Mouse (Mus musculus) midbrain, embryonic 11.5 days (tissue): ENCODE measurements around the gene Lypd4. TPM values are rescaled to one million over a fixed set of nuclear protein-coding genes. Genes with fewer than 3 reads are reported as not detected.
A peak's percentile ranks its signal among the peaks of the same experiment; 100 is the strongest.

Experiments
- ATAC-seq: fragments of 200-750 bp; cut with Nextera tagmentation; 2 replicates; pipeline ENCODE4 v1.8.0; 2017; ENCODE audit warnings: moderate TSS enrichment, moderate library complexity; ENCODE audit not compliant: low FRiP score
- DNase-seq: peaks from one replicate; pipeline ENCODE4 v3.0.0; 2015; ENCODE audit warnings: low spot score; ENCODE audit errors: missing footprints
- H3K27ac ChIP-seq: fragments of 300-500 bp; sonication (generic); 2 replicates; pipeline ENCODE4 v1.5.1; 2014; ENCODE audit warnings: low read depth, low read length
- H3K27me3 ChIP-seq: fragments of 300-500 bp; sonication (generic); 2 replicates; pipeline ENCODE4 v1.6.1; 2014; ENCODE audit warnings: mild to moderate bottlenecking, low read length, moderate library complexity, mixed read lengths; ENCODE audit not compliant: control insufficient read depth, insufficient read depth
- H3K36me3 ChIP-seq: fragments of 300-500 bp; sonication (generic); 2 replicates; pipeline ENCODE4 v1.6.1; 2014; ENCODE audit warnings: mild to moderate bottlenecking, low read length, moderate library complexity, mixed read lengths; ENCODE audit not compliant: control insufficient read depth, insufficient read depth
- H3K4me1 ChIP-seq: fragments of 300-500 bp; sonication (generic); 2 replicates; pipeline ENCODE4 v1.6.1; 2014; ENCODE audit warnings: low read length; ENCODE audit not compliant: control insufficient read depth, insufficient read depth
- H3K4me2 ChIP-seq: fragments of 300-500 bp; sonication (generic); 2 replicates; pipeline ENCODE4 v1.6.1; 2014; ENCODE audit warnings: mild to moderate bottlenecking, moderate library complexity
- H3K4me3 ChIP-seq: fragments of 300-500 bp; sonication (generic); 2 replicates; pipeline ENCODE4 v1.5.1; 2014; ENCODE audit warnings: low read depth, low read length
- H3K9ac ChIP-seq: fragments of 300-500 bp; sonication (generic); 2 replicates; pipeline ENCODE4 v1.6.1; 2014; ENCODE audit warnings: low read length
- H3K9me3 ChIP-seq: fragments of 300-500 bp; sonication (generic); 2 replicates; pipeline ENCODE4 v1.6.1; 2016; ENCODE audit warnings: low read length; ENCODE audit not compliant: control insufficient read depth
- WGBS: fragments of 180-500 bp; shearing (Covaris S2); extraction: QIAGEN DNeasy Blood & Tissue Kit; methylation state at CpG from one replicate; pipeline ENCODE4 v1.1.7; 2014; 5-methylcytosine and 5-hydroxymethylcytosine counted together
- polyA plus RNA-seq: library from polyadenylated mRNA; unstranded; fragments of >200 nt; fragmentation: Nextera tagmentation; extraction: Ambion mirVana; gene quantifications from 2 replicates; pipeline ENCODE4 v1.2.1, GENCODE M21; 2014

Lypd4 gene
- polyA plus RNA-seq, 1 experiment from 2014 or later: not detected

DNA sequence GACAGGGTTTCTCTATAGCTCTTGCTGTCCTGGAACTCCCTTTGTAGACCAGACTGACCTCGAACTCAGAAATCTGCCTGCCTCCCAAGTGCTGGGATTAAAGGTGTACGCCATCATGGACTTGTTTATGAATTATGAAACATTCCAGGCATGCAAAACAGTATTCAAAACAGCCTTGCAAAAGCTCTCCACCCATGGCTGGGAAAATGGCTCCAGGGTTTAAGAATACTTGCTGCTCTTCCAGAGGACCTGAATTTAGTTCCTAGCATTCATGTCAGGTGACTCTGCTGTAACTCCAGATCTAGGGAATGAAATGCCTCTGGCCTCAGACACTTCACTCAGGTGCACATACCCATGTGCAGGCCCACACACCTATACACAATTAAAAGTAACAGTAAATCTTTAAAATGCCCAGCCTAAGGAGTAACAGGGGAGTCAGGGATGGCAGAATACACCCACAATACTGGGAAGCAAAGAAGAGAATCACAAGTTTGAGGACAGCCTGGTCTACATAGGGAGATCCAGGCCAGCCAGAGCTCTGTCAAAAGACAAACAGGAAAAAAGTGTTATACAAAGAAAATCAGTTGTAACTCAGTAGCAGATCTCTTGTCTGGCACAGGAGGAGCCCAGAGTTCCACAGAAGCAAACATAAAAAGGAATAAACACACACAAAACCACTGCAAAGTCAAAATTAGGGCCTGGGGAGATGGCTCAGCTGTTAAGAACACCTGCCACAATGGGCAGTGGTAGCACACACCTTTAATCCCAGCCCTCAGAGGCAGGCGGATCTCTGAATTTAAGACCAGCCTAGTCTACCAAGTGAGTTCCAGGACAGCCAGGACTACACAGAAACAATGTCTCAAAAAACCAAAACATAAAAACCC lies 21.7 kb upstream of the Lypd4 start:
- 78% methylated on average over 3 of the region's 3 CpGs for WGBS
- DNase-seq: peak; percentile 88
- Histone ChIP-seq H3K4me3 (no peak overlapping the region), H3K27me3 (no peaks in the 10 kb centered on the region), H3K27ac (no peak overlapping the region), H3K4me1 (peaks cover 7% of the 10 kb centered on the region), H3K4me2 (no peak overlapping the region), H3K9me3 (no peaks in the 10 kb centered on the region), H3K36me3 (peaks cover 21% of the 10 kb centered on the region), H3K9ac (peak overlapping the region; percentile 12; the same call in 1 of the 2 replicates)
- no peak for ATAC-seq

DNA sequence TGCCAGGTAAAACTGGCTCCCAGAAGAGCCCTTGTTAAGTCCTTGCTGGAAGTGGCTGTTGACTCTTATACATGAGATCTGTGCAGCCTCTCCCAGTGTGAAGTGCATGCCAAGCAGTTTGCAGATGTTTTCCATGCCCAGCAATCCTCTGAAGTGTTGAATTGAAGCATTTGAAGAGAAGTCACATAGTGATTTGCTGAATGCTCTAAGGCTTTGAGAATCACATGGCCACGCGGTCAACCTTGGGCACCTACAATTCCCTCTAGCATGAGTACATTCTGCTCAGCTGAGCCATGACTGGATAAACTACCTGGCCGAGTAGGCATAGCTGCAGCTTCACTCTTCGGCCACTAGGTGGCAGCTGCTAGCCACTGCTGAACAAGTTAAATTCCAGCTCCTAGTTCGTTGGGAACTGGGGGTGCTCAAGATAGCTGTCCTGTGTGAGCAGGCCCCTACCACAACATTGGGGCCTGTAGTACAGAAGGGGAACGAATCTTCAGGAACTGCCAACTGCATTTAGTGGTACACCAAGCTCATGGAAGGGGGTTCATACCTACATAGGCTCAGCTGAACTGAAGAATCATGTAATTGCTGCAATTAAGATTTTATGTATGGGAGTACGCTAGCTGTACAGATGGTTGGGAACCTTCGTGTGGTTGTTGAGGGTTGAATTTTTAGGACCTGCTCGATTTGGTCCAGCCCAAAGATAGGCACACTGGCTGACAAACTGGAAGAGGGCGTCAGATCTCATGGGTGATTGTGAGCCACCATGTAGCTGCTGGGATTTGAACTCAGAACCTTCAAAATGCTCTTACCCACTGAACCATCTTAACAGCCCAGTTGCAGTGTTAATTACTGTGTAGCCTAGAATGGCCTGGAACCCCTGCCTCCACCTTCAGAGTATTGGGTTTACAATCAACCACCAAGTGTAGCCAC lies 20.8 kb upstream of the Lypd4 start:
- DNase-seq (peak; percentile 97), ATAC-seq (peak; percentile 60)
- Histone ChIP-seq H3K36me3 (peaks cover 23% of the 10 kb centered on the region), H3K9me3 (no peaks in the 10 kb centered on the region), H3K4me3 (no peak overlapping the region), H3K27ac (no peak overlapping the region; the same call in 1 of the 2 replicates), H3K27me3 (no peaks in the 10 kb centered on the region), H3K9ac (no peak overlapping the region), H3K4me1 (peaks cover 16% of the 10 kb centered on the region), H3K4me2 (no peak overlapping the region)
- 32% methylated on average over 10 of the region's 10 CpGs for WGBS

DNA sequence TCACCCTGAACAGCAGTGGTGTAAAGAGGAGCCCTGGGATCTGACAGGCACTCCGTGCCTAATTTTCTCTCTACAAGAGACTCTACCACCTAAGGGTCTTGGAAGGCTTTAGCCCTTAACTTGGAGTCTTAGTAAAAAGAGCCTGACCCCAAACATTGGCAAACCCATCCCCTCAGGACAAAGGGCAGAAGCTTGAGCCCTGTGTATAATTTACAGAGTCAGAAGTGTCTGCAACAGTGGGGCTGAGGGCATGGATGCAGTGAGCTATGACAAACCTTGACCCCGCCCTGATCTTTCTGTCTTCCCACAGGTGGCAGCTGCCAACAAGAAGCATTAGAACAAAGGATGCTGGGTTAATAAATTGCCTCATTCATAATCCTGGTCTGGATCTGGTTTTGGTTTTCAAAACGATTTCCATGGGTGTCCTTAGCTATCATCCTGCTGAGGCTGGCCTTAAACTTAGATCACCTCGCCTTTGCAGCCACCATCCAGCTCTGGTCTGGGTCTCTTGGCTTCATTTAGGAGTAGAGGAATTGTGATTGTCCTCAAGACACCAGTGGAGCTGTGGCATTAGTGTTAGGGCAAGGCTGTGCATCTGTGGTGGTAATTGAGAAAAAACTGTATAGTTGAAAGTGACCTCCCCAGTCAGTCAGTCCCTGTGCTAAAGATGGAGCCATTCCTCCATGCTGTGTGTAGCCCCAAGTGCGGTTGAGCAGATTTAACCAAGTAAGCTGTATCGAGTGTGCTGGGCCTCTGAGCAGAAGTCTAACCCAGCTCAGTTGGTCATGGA lies 19.9 kb upstream of the Lypd4 start:
- H3K9me3 ChIP-seq: no peaks in the 10 kb centered on the region
- no peak overlapping the region for H3K4me2 ChIP-seq
- ATAC-seq: peak; percentile 17; the same call in 1 of the 2 replicates
- no peaks in the 10 kb centered on the region for H3K27me3 ChIP-seq
- H3K4me1 ChIP-seq: peaks cover 21% of the 10 kb centered on the region
- H3K27ac ChIP-seq: no peak overlapping the region; the same call in 1 of the 2 replicates
- 85% methylated on average over 6 of the region's 6 CpGs for WGBS
- peaks cover 23% of the 10 kb centered on the region for H3K36me3 ChIP-seq
- DNase-seq: peak; percentile 82
- H3K4me3 ChIP-seq: no peak overlapping the region
- no peak overlapping the region for H3K9ac ChIP-seq

DNA sequence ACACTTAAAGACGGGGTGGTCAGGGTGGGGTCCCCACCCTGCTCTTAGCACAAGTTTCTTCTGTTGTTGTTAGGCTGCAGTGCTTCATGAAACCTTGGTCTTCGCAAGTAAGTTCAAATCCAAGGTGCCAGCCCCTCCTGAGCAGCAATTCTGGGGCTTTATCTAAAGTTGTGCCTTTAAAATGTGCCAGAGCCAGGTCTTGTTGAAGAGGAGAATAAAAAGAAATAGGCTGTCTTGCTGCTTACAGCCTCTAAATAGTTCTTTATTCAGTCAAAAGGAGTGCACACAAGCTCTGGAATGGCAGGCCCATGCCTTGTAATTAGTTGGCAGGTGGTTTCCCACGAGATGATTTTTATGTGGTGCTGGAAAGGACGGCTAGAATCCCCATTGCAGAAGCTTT lies 17.4 kb upstream of the Lypd4 start:
- Histone ChIP-seq H3K9me3 (no peaks in the 10 kb centered on the region), H3K4me1 (peaks cover 21% of the 10 kb centered on the region), H3K9ac (peak overlapping the region; percentile 10; the same call in 1 of the 2 replicates), H3K36me3 (peaks cover 23% of the 10 kb centered on the region), H3K4me3 (no peak overlapping the region), H3K4me2 (no peak overlapping the region; the same call in 1 of the 2 replicates), H3K27me3 (no peaks in the 10 kb centered on the region), H3K27ac (no peak overlapping the region)
- peak; percentile 81 for DNase-seq
- WGBS: 78% methylated on average over 4 of the region's 4 CpGs
- no peak for ATAC-seq

DNA sequence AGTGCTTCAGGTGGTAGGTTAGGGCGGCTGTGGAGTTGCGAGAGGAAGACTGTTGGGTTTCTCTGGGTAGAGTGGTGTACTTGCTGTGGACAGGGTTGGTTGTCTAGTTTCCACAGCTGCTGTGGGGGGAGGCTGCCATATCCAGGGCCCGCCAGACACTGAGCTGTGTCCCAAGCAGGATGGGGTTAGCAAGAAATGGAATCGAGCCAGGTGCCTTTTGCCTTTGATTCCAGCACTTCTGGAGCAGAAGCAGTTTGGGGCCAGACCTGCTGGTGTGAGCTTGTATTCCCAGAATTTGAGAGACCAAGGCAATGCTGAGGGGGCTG lies 16.5 kb upstream of the Lypd4 start:
- 68% methylated on average over 4 of the region's 4 CpGs for WGBS
- no peaks in the 10 kb centered on the region for H3K27me3 ChIP-seq
- DNase-seq (peak; percentile 62), ATAC-seq (no peak)
- H3K4me2 ChIP-seq: peak overlapping the region; percentile 80
- H3K36me3 ChIP-seq: peaks cover 23% of the 10 kb centered on the region
- no peaks in the 10 kb centered on the region for H3K9me3 ChIP-seq
- peaks cover 21% of the 10 kb centered on the region for H3K4me1 ChIP-seq
- H3K4me3 ChIP-seq: peak overlapping the region; percentile 100
- H3K9ac ChIP-seq: peak overlapping the region; percentile 100
- no peak overlapping the region for H3K27ac ChIP-seq

DNA sequence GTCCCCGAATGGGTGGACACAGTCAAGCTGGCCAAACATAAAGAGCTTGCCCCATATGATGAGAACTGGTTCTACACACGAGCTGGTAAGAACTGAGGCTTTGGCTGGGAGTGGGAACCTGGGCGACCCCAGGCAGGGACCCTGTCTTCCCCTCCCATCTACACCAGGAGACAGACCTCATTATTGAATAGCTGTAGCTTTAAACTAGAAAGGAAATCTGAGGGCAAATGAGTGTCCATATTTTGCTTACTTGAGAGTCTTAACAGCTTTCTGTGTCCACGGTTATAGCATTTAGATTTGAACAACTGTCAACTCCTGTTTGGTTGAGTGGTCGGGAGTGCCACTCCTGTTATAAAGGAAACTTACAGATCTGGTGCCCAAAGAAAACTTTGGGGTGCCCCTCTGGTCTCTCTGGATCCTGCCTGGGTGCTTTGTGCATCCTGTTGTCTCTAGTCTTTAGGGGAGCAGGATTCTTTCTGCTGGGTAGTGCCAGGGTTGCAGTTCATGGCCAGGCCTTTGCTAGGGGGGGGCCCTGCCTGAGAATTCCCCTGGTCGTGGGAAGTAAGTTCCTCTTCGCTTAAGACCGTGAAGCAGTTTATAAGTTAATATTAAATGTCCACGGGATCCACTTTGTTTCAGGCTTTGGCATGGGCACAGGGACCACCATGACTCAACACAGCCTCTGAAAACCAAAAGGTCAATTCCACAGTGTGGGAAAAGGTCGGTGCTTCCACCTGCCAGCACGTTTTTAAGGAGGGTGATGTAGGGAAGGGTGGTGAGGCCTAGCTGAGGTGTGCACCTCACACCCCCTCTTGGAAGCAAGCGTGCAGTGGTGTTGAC lies 15.9 kb upstream of the Lypd4 start:
- Histone ChIP-seq H3K4me2 (peak overlapping the region; percentile 80), H3K4me3 (peak overlapping the region; percentile 100), H3K9ac (peak overlapping the region; percentile 100), H3K4me1 (peaks cover 21% of the 10 kb centered on the region), H3K9me3 (no peaks in the 10 kb centered on the region), H3K36me3 (peaks cover 20% of the 10 kb centered on the region), H3K27ac (0 out of 2 replicates have a peak overlapping the region, but pooled peaks have one; percentile 14), H3K27me3 (no peaks in the 10 kb centered on the region)
- WGBS: 42% methylated on average over 12 of the region's 12 CpGs
- ATAC-seq (no peak), DNase-seq (peak; percentile 61)

DNA sequence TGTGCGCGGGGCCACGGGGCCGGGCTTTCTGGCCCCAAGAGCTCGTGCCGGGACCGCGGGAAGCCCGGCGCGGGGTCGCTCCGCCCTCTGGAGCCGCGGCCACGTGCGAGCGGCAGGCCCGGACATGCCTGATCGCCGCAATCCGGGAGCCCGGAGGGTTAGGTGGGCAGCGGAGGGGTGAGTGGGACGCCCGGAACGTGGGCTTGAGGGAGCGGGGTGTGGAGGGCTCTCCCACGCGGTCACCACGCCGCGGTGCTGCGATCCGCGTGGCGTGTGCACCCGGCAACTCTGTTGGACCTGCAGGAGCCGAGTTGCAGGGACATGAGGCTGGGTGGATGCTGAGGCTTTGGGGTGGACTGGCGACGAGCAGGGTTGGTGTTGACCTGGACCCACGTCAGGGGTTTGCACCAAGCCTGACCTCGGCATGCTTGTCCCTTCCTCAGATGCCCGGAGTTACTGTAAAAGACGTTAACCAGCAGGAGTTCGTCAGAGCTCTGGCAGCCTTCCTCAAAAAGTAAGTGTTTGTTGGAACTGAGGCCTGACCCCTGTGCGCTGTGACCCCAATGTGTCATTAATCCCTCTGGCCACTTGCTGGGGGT lies 15.1 kb upstream of the Lypd4 start:
- Histone ChIP-seq H3K27me3 (no peaks in the 10 kb centered on the region), H3K27ac (peak overlapping the region; percentile 80), H3K4me1 (peaks cover 21% of the 10 kb centered on the region), H3K9me3 (no peaks in the 10 kb centered on the region), H3K4me3 (peak overlapping the region; percentile 100), H3K9ac (peak overlapping the region; percentile 100), H3K4me2 (peak overlapping the region; percentile 80), H3K36me3 (peaks cover 20% of the 10 kb centered on the region)
- no peak for DNase-seq
- under 1% methylated on average over 47 of the region's 47 CpGs for WGBS
- ATAC-seq: no peak; the same call in 1 of the 2 replicates
